Mouse (Mus musculus): ENCODE measurements at regions not wholly inside any gene's neighbourhood (a gene's known extent, or its start where the extent isn't known, plus 50 kb on each side); places are given as distances from the start of the nearest gene placed in this dataset.

GRCm38 (mm10) chr17:52064618-52065017 lies 231.5 kb upstream of the Satb1 start:
- TF ChIP-seq ELF1 (IDR thresholded peaks at IDR 0.05; ENCODE audit: low read depth, low read length), result no peak
- TF ChIP-seq USF2 (IDR thresholded peaks at IDR 0.05; ENCODE audit: borderline replicate concordance in 1 of 2, insufficient read depth in 1 of 2, low read depth in 1 of 2, low read length in 2 of 2), result no peak
- TF ChIP-seq CTCF (IDR thresholded peaks at IDR 0.05 in 2 of 3, conservative IDR thresholded peaks at IDR 0.05 in 1 of 3; ENCODE audit: control insufficient read depth in 1 of 3, insufficient read depth in 1 of 3, low read depth in 2 of 3, low read length in 3 of 3, poor library complexity in 1 of 3, severe bottlenecking in 1 of 3), result no peak
- TF ChIP-seq MEF2A (IDR thresholded peaks at IDR 0.05; ENCODE audit: extremely low read depth, insufficient replicate concordance, low read depth, low read length, poor library complexity, severe bottlenecking), result no peak
